Mouse (Mus musculus): ENCODE results near the gene Itpkb. TPM values are rescaled to one million over a fixed set of nuclear protein-coding genes. Genes with fewer than 3 reads are reported as not detected.

The Itpkb gene
- total and polyA plus RNA-seq, 3 experiments: 4.2 to 14.4 (median 10.6) TPM

DNA sequence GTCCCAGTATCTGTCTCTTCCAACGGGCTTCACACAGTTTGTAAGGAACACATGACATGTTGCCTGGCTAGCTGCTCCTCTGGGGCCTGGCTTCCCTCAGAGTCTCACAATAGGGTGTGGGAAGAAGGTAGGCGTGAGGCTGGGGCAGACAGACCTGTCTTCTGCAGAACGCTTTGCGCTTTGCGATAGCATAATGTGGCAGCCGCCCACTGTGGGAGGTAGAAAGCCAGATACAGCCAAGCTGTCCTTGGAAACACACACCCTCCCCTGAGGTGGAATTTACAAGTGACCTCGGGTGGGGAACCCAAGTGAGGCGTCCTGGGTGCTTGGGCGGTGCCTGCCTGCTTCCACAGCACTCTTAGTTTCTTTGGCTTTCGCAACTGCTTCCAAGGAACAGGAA, 54.2 kb downstream of the Itpkb start:
- in situ Hi-C loops (cut with MboI; ENCODE audit: low pct_ligation_motif_present, low pct_unique_long_range_greater_than_20kb, low sequenced_read_pairs): no loop called here
- no peak for DNase-seq (ENCODE audit: extremely low read depth)
- dilution Hi-C loops (cut with MboI; ENCODE audit: extremely low pct_ligation_motif_present, extremely low pct_unique_long_range_greater_than_20kb, low sequenced_read_pairs): no loop called here

DNA sequence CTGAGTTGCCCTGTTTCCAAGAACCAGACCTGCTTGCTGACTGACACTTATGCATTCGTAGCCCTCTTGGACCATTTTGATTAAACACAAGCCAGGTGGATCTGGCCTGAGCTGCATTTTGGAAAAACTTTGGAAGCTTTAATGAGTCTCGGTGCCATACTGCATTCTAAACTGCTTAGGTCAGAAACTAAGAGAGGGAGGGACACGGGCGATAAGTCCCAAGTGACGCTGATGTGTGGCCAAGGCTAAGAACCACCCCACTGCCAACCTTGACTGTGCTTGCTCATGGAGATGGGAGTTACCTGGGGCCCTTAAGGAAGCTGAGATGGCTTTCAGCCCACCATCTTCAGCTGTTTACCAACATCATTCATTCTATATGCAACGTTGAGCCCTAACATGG, 55.0 kb downstream of the Itpkb start:
- Histone ChIP-seq H3K4me2 (ENCODE audit: insufficient read depth, low read depth, poor library complexity, severe bottlenecking) (no peak overlapping the region), H3K4me1 (ENCODE audit: control insufficient read depth in 1 of 2, insufficient read depth in 2 of 2) (peaks cover 22 to 78% of the 10 kb centered on the region in 2 experiments), H3K9ac (ENCODE audit: insufficient read depth, low read depth) (no peak overlapping the region), H3K4me3 (replicated peaks in 1 of 3; ENCODE audit: low read depth in 2 of 3, low read length in 2 of 3, poor library complexity in 1 of 3) (no peak overlapping the region), H3K79me2 (replicated peaks; ENCODE audit: control insufficient read depth, extremely low read depth, insufficient read depth, poor library complexity, severe bottlenecking) (0 out of 2 replicates have a peak, but pooled peaks cover 6% of the 10 kb centered on the region), H3K27me3 (replicated peaks) (no peaks in the 10 kb centered on the region), H3K27ac (ENCODE audit: insufficient read depth, low read depth) (no peak overlapping the region), H3K9me3 (replicated peaks; ENCODE audit: low read length) (no peaks in the 10 kb centered on the region), H3K36me3 (replicated peaks in 1 of 2; ENCODE audit: control insufficient read depth in 1 of 2, insufficient read depth in 1 of 2, low read length in 1 of 2) (peaks cover 0 to 27% of the 10 kb centered on the region in 2 experiments)
- TF ChIP-seq MXI1 (IDR thresholded peaks at IDR 0.05; ENCODE audit: low read depth, low read length) (no peak), ZNF384 (IDR thresholded peaks at IDR 0.05; ENCODE audit: low read depth, low read length) (no peak), NELFE (IDR thresholded peaks at IDR 0.05; ENCODE audit: low read depth, low read length) (no peak), RCOR1 (conservative IDR thresholded peaks at IDR 0.05; ENCODE audit: low read depth, low read length) (no peak), ETS1 (conservative IDR thresholded peaks at IDR 0.05; ENCODE audit: low read depth, low read length) (no peak), JUN (IDR thresholded peaks at IDR 0.05; ENCODE audit: insufficient read depth, low read depth, low read length) (no peak), PAX5 (IDR thresholded peaks at IDR 0.05; ENCODE audit: low read length) (no peak), ZC3H11A (IDR thresholded peaks at IDR 0.05; ENCODE audit: low read depth, low read length) (no peak), TBP (conservative IDR thresholded peaks at IDR 0.05; ENCODE audit: low read depth, low read length) (no peak), UBTF (IDR thresholded peaks at IDR 0.05; ENCODE audit: low read depth, low read length) (no peak), USF2 (conservative IDR thresholded peaks at IDR 0.05; ENCODE audit: low read depth, low read length) (no peak), CHD1 (IDR thresholded peaks at IDR 0.05; ENCODE audit: low read depth, low read length) (no peak), NRF1 (IDR thresholded peaks at IDR 0.05; ENCODE audit: low read depth, low read length) (no peak), TCF12 (IDR thresholded peaks at IDR 0.05; ENCODE audit: low read depth, low read length) (no peak), MAFK (IDR thresholded peaks at IDR 0.05; ENCODE audit: insufficient replicate concordance, low read length) (no peak)
- DNase-seq (ENCODE audit: extremely low read depth): no peak
- in situ Hi-C loops (cut with MboI; ENCODE audit: low pct_ligation_motif_present, low pct_unique_long_range_greater_than_20kb, low sequenced_read_pairs) (no loop called here), dilution Hi-C loops (cut with MboI; ENCODE audit: extremely low pct_ligation_motif_present, extremely low pct_unique_long_range_greater_than_20kb, low sequenced_read_pairs) (no loop called here)

More for the DNA sequence above, 54.2 kb downstream of the Itpkb start:
- TF ChIP-seq MYC (IDR thresholded peaks at IDR 0.05; ENCODE audit: low read depth, low read length): no peak
- TF ChIP-seq USF1 (IDR thresholded peaks at IDR 0.05; ENCODE audit: low read depth, low read length): no peak
- TF ChIP-seq EP300 (IDR thresholded peaks at IDR 0.05; ENCODE audit: low read length): no peak
- no peak for TF ChIP-seq MEF2A (IDR thresholded peaks at IDR 0.05; ENCODE audit: borderline replicate concordance, low read depth, low read length)
- no peak for TF ChIP-seq POLR2A (IDR thresholded peaks at IDR 0.05; ENCODE audit: low read depth, low read length)
- no peak for TF ChIP-seq SMC3 (IDR thresholded peaks at IDR 0.05; ENCODE audit: low read depth, low read length)
- no peak for TF ChIP-seq CHD1 (IDR thresholded peaks at IDR 0.05; ENCODE audit: low read depth, low read length)
- TF ChIP-seq MXI1 (IDR thresholded peaks at IDR 0.05; ENCODE audit: low read depth, low read length): no peak
- TF ChIP-seq NELFE (IDR thresholded peaks at IDR 0.05; ENCODE audit: low read depth, low read length): no peak
- no peak for TF ChIP-seq CHD2 (IDR thresholded peaks at IDR 0.05; ENCODE audit: low read length)
- TF ChIP-seq BHLHE40 (IDR thresholded peaks at IDR 0.05; ENCODE audit: low read depth, low read length): no peak
- no peak for TF ChIP-seq ZNF384 (IDR thresholded peaks at IDR 0.05; ENCODE audit: low read depth, low read length)
- TF ChIP-seq JUND (conservative IDR thresholded peaks at IDR 0.05; ENCODE audit: low read depth, low read length): no peak
- no peak for TF ChIP-seq ELF1 (IDR thresholded peaks at IDR 0.05; ENCODE audit: low read depth, low read length)
- TF ChIP-seq SIN3A (IDR thresholded peaks at IDR 0.05; ENCODE audit: low read length): no peak
- H3K27ac ChIP-seq (ENCODE audit: insufficient read depth, low read depth): no peak overlapping the region
- H3K4me2 ChIP-seq (ENCODE audit: insufficient read depth, low read depth, poor library complexity, severe bottlenecking): no peak overlapping the region
- no peaks in the 10 kb centered on the region for H3K9me3 ChIP-seq (replicated peaks; ENCODE audit: low read length)
- H3K4me3 ChIP-seq (replicated peaks in 1 of 3; ENCODE audit: low read depth in 2 of 3, low read length in 2 of 3, poor library complexity in 1 of 3): no peak overlapping the region
- no peaks in the 10 kb centered on the region for H3K27me3 ChIP-seq (replicated peaks)
- H3K9ac ChIP-seq (ENCODE audit: insufficient read depth, low read depth): no peak overlapping the region
- peaks cover 17 to 79% of the 10 kb centered on the region in 2 experiments for H3K4me1 ChIP-seq (ENCODE audit: control insufficient read depth in 1 of 2, insufficient read depth in 2 of 2)
- 0 out of 2 replicates have a peak, but pooled peaks cover 6% of the 10 kb centered on the region for H3K79me2 ChIP-seq (replicated peaks; ENCODE audit: control insufficient read depth, extremely low read depth, insufficient read depth, poor library complexity, severe bottlenecking)
- H3K36me3 ChIP-seq (replicated peaks in 1 of 2; ENCODE audit: control insufficient read depth in 1 of 2, insufficient read depth in 1 of 2, low read length in 1 of 2): peaks cover 0 to 27% of the 10 kb centered on the region in 2 experiments

Measured in CH12.LX (cell line).